Mouse (Mus musculus) hindbrain, embryonic 13.5 days (tissue): ENCODE results near the gene Ppp1r18. TPM values are rescaled to one million over a fixed set of nuclear protein-coding genes. Genes with fewer than 3 reads are reported as not detected.

Source experiments
- ATAC-seq: fragments of 200-750 bp; cut with Nextera tagmentation; 2 replicates; pipeline ENCODE4 v1.8.0; 2017; ENCODE audit warnings: moderate TSS enrichment; ENCODE audit not compliant: low FRiP score
- H3K27ac ChIP-seq: fragments of 300-500 bp; sonication (generic); 2 replicates; pipeline ENCODE4 v1.5.1; 2015; ENCODE audit warnings: inconsistent platforms, mild to moderate bottlenecking, moderate library complexity
- H3K27me3 ChIP-seq: fragments of 300-500 bp; sonication (generic); 2 replicates; pipeline ENCODE4 v1.6.1; 2015; ENCODE audit warnings: mild to moderate bottlenecking, inconsistent platforms
- H3K36me3 ChIP-seq: fragments of 300-500 bp; sonication (generic); 2 replicates; pipeline ENCODE4 v1.6.1; 2015; ENCODE audit warnings: mild to moderate bottlenecking, inconsistent platforms
- H3K4me1 ChIP-seq: fragments of 300-500 bp; sonication (generic); replicated peaks from 2 replicates; pipeline ENCODE4 v1.6.1; 2015; ENCODE audit warnings: inconsistent platforms
- H3K4me2 ChIP-seq: fragments of 300-500 bp; sonication (generic); 2 replicates; pipeline ENCODE4 v1.6.1; 2015; ENCODE audit warnings: inconsistent platforms, mild to moderate bottlenecking, moderate library complexity
- H3K4me3 ChIP-seq: fragments of 300-500 bp; sonication (generic); 2 replicates; pipeline ENCODE4 v1.5.1; 2015; ENCODE audit warnings: mild to moderate bottlenecking, inconsistent platforms
- H3K9ac ChIP-seq: fragments of 300-500 bp; sonication (generic); 2 replicates; pipeline ENCODE4 v1.6.1; 2015; ENCODE audit warnings: mild to moderate bottlenecking, inconsistent platforms
- H3K9me3 ChIP-seq: fragments of 300-500 bp; sonication (generic); 2 replicates; pipeline ENCODE4 v1.6.1; 2016; ENCODE audit warnings: inconsistent platforms
- WGBS: fragments of 180-500 bp; shearing (Covaris S2); methylation state at CpG from one replicate; pipeline ENCODE4 v1.1.7; 2015; 5-methylcytosine and 5-hydroxymethylcytosine counted together
- polyA plus RNA-seq: library from polyadenylated mRNA; unstranded; fragments of >200 nt; fragmentation: Nextera tagmentation; extraction: Ambion mirVana; gene quantifications from 2 replicates; pipeline ENCODE4 v1.2.1, GENCODE M21; 2015

Ppp1r18 gene
- polyA plus RNA-seq, 1 experiment from 2014 or later: 30.5 TPM

DNA sequence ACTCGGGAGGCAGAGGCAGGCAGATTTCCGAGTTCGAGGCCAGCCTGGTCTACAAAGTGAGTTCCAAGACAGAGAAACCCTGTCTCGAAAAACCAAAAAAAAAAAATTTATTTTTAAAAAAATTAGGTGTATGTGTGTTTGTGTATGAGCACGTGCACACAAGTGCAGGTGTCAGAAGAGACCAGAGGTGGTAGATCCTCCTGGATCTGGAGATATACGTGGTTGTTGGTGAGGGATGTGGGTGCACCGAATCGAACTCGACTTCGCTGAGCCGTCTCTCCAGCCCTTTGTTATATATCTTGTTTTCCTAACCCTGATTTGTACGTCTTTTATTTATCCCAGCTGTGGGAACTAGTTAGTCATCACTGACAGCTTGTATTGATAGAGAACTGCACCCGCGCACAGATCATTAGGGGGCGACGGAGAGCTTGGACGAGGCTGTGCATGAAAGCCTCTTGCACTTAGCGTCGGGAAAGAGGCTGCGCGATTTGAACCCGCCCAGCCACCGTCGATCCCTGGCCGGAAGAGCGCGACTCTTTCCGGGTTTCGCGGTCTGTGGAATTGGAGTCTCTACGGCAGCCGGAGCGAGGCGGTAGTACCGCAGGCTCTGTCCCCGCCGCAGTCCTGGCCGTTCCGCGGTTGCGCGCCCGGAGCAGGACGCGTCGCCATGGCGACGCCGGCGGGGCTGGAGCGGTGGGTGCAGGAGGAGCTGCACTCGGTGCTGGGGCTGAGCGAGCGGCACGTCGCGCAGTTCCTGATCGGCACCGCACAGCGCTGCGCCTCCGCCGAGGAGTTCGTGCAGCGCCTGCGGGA, 14.1 kb downstream of the Ppp1r18 start, which contains the start of gene Dhx16:
Dhx16 (plus strand) TSS at position 575 of the 813 bp plus-strand sequence.
- 5% methylated on average over 66 of the region's 66 CpGs for WGBS
- H3K4me3 ChIP-seq: peak within 1 kb of the TSS; percentile 94
- no peaks in the 10 kb centered on the region for H3K9me3 ChIP-seq
- H3K4me2 ChIP-seq: peak within 1 kb of the TSS; percentile 86
- peak; percentile 93 for ATAC-seq
- no peaks in the 10 kb centered on the region for H3K27me3 ChIP-seq
- peak within 1 kb of the TSS; percentile 94 for H3K9ac ChIP-seq
- H3K27ac ChIP-seq: peak within 1 kb of the TSS; percentile 84
- H3K4me1 ChIP-seq: peaks cover 19% of the 10 kb centered on the region
- peaks cover 48% of the 10 kb centered on the region for H3K36me3 ChIP-seq

- H3K9me3 ChIP-seq: no peaks in the 10 kb centered on the region
- H3K27ac ChIP-seq: no peak overlapping the region
- no peak overlapping the region for H3K4me3 ChIP-seq
- H3K36me3 ChIP-seq: peaks cover 64% of the 10 kb centered on the region
- ATAC-seq: no peak
- peaks cover 17% of the 10 kb centered on the region for H3K4me1 ChIP-seq
- H3K4me2 ChIP-seq: no peak overlapping the region
- 91% methylated on average over 17 of the region's 17 CpGs for WGBS
- no peaks in the 10 kb centered on the region for H3K27me3 ChIP-seq
- no peak overlapping the region for H3K9ac ChIP-seq
Observed at GRCm38 (mm10) chr17:35882924-35883323, 17.5 kb downstream of the Ppp1r18 start.

- H3K36me3 ChIP-seq: peaks cover 72% of the 10 kb centered on the region
Observed at GRCm38 (mm10) chr17:35883777-35884176, 18.4 kb downstream of the Ppp1r18 start.

GRCm38 (mm10) chr17:35887725-35888124, 22.3 kb downstream of the Ppp1r18 start:
- Histone ChIP-seq H3K4me1 (no peaks in the 10 kb centered on the region), H3K27me3 (no peaks in the 10 kb centered on the region), H3K4me3 (no peak overlapping the region), H3K4me2 (no peak overlapping the region), H3K9ac (no peak overlapping the region), H3K36me3 (peaks cover 96% of the 10 kb centered on the region), H3K9me3 (no peaks in the 10 kb centered on the region), H3K27ac (no peak overlapping the region)
- no peak for ATAC-seq
- WGBS: 83% methylated on average over 16 of the region's 17 CpGs

More at GRCm38 (mm10) chr17:35883777-35884176, 18.4 kb downstream of the Ppp1r18 start:
- Histone ChIP-seq H3K9me3 (no peaks in the 10 kb centered on the region), H3K27ac (no peak overlapping the region), H3K4me3 (no peak overlapping the region), H3K27me3 (no peaks in the 10 kb centered on the region), H3K4me1 (peaks cover 17% of the 10 kb centered on the region), H3K9ac (no peak overlapping the region), H3K4me2 (no peak overlapping the region)
- WGBS: 96% methylated on average over 14 of the region's 14 CpGs
- no peak for ATAC-seq

GRCm38 (mm10) chr17:35896781-35897643, 31.6 kb downstream of the Ppp1r18 start, which contains the start of gene 2310061I04Rik:
2310061I04Rik (minus strand) TSS chr17:35897431.
- Histone ChIP-seq H3K4me1 (peaks cover 29% of the 10 kb centered on the region), H3K4me2 (peak within 1 kb of the TSS; percentile 88), H3K27ac (peak within 1 kb of the TSS; percentile 98), H3K9ac (peak within 1 kb of the TSS; percentile 95), H3K9me3 (no peaks in the 10 kb centered on the region), H3K36me3 (peaks cover 71% of the 10 kb centered on the region), H3K27me3 (no peaks in the 10 kb centered on the region), H3K4me3 (peak within 1 kb of the TSS; percentile 87)
- WGBS: under 1% methylated on average over 80 of the region's 86 CpGs
- ATAC-seq: peak; percentile 94

GRCm38 (mm10) chr17:35897644-35898573, 32.5 kb downstream of the Ppp1r18 start:
- H3K4me1 ChIP-seq: peaks cover 29% of the 10 kb centered on the region
- H3K4me2 ChIP-seq: peak overlapping the region; percentile 88
- H3K27me3 ChIP-seq: no peaks in the 10 kb centered on the region
- WGBS: 45% methylated on average over 23 of the region's 23 CpGs
- H3K27ac ChIP-seq: peak overlapping the region; percentile 98
- peak overlapping the region; percentile 95 for H3K9ac ChIP-seq
- H3K4me3 ChIP-seq: peak overlapping the region; percentile 87
- H3K9me3 ChIP-seq: no peaks in the 10 kb centered on the region
- ATAC-seq: peak; percentile 64
- peaks cover 71% of the 10 kb centered on the region for H3K36me3 ChIP-seq

GRCm38 (mm10) chr17:35900636-35901035, 35.2 kb downstream of the Ppp1r18 start:
- Histone ChIP-seq H3K4me2 (no peak overlapping the region), H3K36me3 (peaks cover 77% of the 10 kb centered on the region), H3K4me1 (peaks cover 23% of the 10 kb centered on the region), H3K9ac (no peak overlapping the region), H3K27ac (no peak overlapping the region), H3K9me3 (no peaks in the 10 kb centered on the region), H3K4me3 (no peak overlapping the region), H3K27me3 (no peaks in the 10 kb centered on the region)
- 92% methylated on average over 3 of the region's 3 CpGs for WGBS
- ATAC-seq: no peak

- no peak for ATAC-seq
- H3K4me3 ChIP-seq: no peak overlapping the region
- no peaks in the 10 kb centered on the region for H3K9me3 ChIP-seq
- no peaks in the 10 kb centered on the region for H3K27me3 ChIP-seq
- WGBS: 93% methylated on average over 9 of the region's 9 CpGs
- 0 out of 2 replicates have a peak overlapping the region, but pooled peaks have one; percentile 9 for H3K27ac ChIP-seq
- peaks cover 96% of the 10 kb centered on the region for H3K36me3 ChIP-seq
- H3K9ac ChIP-seq: no peak overlapping the region
- peaks cover 22% of the 10 kb centered on the region for H3K4me1 ChIP-seq
- H3K4me2 ChIP-seq: no peak overlapping the region
Observed at GRCm38 (mm10) chr17:35903343-35903991, 38.1 kb downstream of the Ppp1r18 start.

DNA sequence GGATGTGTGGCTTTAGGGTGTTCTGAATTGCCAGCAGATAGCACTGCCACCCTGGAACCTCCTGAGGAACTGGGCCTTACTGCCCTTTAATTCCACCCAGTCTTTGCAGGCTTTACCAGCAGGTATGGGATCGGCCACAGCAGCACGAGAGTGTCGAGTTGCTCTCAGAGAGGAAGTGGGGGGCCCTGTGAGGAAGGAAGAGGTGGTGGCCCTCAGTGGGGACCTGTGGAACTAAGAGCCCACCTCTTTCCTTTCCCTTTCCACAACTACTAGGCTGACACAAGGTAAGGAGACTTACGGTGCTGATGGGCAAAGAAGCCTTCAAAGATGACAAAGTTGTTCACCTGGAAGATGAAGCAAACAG, 38.6 kb downstream of the Ppp1r18 start:
- 90% methylated on average over 4 of the region's 4 CpGs for WGBS

GRCm38 (mm10) chr17:35905587-35905986, 40.2 kb downstream of the Ppp1r18 start:
- 98% methylated on average over 1 of the region's 1 CpGs for WGBS
- no peaks in the 10 kb centered on the region for H3K27me3 ChIP-seq
- H3K27ac ChIP-seq: no peak overlapping the region
- no peak overlapping the region for H3K4me2 ChIP-seq
- H3K9me3 ChIP-seq: no peaks in the 10 kb centered on the region
- peaks cover 80% of the 10 kb centered on the region for H3K36me3 ChIP-seq
- peaks cover 34% of the 10 kb centered on the region for H3K4me1 ChIP-seq
- no peak overlapping the region for H3K9ac ChIP-seq
- no peak overlapping the region for H3K4me3 ChIP-seq
- no peak for ATAC-seq

More for the DNA sequence above, 38.6 kb downstream of the Ppp1r18 start:
- no peaks in the 10 kb centered on the region for H3K27me3 ChIP-seq
- H3K4me2 ChIP-seq: no peak overlapping the region
- no peak for ATAC-seq
- H3K4me1 ChIP-seq: peaks cover 27% of the 10 kb centered on the region
- no peak overlapping the region for H3K9ac ChIP-seq
- H3K4me3 ChIP-seq: no peak overlapping the region
- H3K36me3 ChIP-seq: peaks cover 96% of the 10 kb centered on the region
- H3K27ac ChIP-seq: 0 out of 2 replicates have a peak overlapping the region, but pooled peaks have one; percentile 9
- H3K9me3 ChIP-seq: no peaks in the 10 kb centered on the region

DNA sequence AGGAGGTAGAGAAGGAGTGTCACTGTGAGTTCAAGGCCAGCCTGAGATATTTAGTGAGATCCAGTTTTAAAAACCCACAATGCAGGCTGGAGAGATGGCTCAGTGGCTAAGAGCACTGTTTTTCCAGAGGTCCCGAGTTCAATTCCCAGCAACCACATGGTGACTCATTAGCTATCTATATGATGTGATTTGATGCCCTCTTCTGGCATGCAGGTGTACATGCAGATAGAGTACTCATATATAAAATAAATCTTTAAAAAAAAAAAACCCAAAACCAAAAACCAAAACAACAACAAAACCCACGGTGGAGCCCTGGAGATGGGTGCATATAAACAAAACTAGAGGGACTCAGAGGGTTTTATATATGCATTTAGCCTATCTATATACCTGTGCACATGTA, 42.2 kb downstream of the Ppp1r18 start:
- 87% methylated on average over 2 of the region's 2 CpGs for WGBS
- peak overlapping the region; percentile 94; the same call in 1 of the 2 replicates for H3K9ac ChIP-seq
- H3K4me1 ChIP-seq: peaks cover 34% of the 10 kb centered on the region

More for the DNA sequence above, 42.2 kb downstream of the Ppp1r18 start:
- Histone ChIP-seq H3K36me3 (peaks cover 71% of the 10 kb centered on the region), H3K4me3 (0 out of 2 replicates have a peak overlapping the region, but pooled peaks have one; percentile 76), H3K27me3 (no peaks in the 10 kb centered on the region), H3K27ac (no peak overlapping the region), H3K9me3 (no peaks in the 10 kb centered on the region), H3K4me2 (peak overlapping the region; percentile 98)
- no peak for ATAC-seq
